Mouse (Mus musculus) adrenal gland, postnatal 14 days (tissue): ENCODE data around the gene Galr3. TPM values are rescaled to one million over a fixed set of nuclear protein-coding genes. Genes with fewer than 3 reads are reported as not detected.

Source experiments
- DNase-seq: peaks from one replicate; pipeline ENCODE4 v3.0.0; 2021; ENCODE audit warnings: mixed read lengths
- microRNA-seq, 2 experiments: library from miRNA; unstranded; fragments of <30 nt; microRNA quantifications; one replicate each; pipeline ENCODE4 v1.2.0; 2021
- total RNA-seq: library from RNA; stranded (reverse); gene quantifications from 2 replicates; pipeline ENCODE4 v1.2.3, GENCODE M21; 2021

Galr3 gene
- total RNA-seq, 1 experiment from 2014 or later = 0.78 TPM

- no peak for DNase-seq
These were observed 16.2 kb downstream of the Galr3 start for GRCm38 (mm10) chr15:79057850-79058249.

DNA sequence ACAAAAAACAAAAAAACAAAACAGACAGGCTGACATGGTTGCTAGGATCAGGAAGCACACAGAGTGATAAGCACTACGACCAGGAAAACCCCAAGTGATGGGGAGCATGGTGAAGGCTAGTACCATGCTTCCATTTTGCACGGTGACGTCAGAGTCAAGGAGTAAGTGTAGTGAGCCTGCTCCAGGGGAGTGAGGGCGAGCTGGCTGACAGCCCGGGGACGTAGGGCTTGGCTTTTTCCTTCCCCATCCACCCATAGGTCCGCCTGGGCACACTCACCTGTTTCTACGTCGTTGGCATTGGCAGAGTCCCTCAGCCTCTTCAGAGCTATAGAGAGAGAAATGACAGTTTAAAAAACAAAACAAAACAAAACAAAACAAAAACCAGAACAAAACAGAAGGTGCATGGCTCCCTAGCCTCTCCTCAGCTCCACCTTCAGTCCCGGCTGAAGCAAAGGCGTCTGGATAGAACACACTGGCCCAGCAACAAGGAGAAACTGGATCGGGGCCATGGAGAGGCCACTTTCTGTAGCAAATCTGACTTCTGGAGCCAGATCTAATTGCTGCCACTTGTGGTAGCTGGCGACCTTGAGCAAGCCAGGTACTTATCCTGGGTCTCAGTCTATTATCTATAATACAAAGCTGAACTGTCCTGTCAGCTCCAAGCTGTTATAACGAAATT, 19.3 kb downstream of the Galr3 start:
- DNase-seq = no peak

DNA sequence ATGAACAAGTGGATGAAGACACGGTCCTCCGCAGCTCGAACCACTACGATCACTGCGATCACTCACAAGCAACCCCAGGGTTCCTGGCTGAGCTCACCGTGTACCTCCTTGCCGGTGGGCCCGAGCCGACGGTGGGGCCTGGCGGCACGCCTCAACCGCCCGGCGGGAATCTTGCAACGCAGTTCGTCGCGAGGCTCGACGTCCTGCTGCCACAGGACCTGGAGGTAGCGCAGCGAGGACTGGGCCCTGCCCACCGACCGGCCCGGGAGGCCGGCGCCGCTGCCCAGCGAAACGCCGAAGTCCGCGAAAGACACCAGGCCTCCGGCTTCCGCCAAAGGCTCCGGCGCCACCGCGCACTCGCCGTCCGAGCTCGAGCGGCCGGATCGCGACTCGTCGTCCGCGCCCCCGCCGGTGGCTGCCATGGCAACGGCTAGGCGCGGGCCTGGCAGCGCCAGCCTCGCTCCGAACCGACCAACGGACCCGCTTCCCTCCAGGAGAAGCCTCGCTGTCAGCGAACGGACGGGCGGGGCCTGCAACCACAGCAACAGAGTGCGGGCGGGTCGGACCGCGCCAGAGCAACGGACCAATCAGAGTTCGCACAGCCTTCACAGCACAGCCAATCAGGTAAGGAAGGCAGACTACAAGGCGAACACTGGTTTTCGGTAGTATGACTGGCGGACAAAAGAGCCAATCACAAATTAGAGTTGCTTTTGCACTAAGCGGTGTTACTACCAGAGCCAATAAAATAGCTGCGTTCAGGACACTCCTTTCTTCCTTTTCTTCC, 20.9 kb downstream of the Galr3 start, which contains the start of gene Ankrd54:
Gene Ankrd54 (minus strand): TSS at position 518 of the 784 bp plus-strand sequence.
- peak; percentile 99 for DNase-seq

- DNase-seq = no peak
These were observed 21.6 kb downstream of the Galr3 start for GRCm38 (mm10) chr15:79063160-79063740.

GRCm38 (mm10) chr15:79065086-79065770, 23.5 kb downstream of the Galr3 start:
- DNase-seq = no peak

- no peak for DNase-seq
These were observed 24.6 kb downstream of the Galr3 start for GRCm38 (mm10) chr15:79066276-79066675.

DNA sequence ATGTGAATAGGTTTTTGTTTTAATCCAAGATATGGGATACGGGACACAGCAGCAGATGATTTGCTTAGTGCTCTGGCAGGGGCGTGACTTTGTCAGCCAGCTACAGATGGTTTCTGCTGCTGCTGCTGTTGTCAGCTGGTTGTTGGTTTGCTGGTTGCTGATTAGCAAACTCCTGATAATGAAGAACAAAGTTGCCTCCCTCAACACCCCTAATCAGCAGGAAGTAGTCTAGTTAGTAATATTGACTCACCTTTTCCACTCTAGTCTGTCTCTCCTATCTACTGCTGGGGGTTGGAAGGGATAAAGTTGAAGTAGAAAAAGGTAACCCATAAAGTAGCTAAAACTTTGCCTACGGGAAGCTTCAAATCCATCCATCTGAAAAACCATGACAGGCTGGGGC, 25.9 kb downstream of the Galr3 start:
- DNase-seq = no peak

GRCm38 (mm10) chr15:79068416-79068815, 26.7 kb downstream of the Galr3 start:
- no peak for DNase-seq

- peak; percentile 70 for DNase-seq
These were observed 29.7 kb downstream of the Galr3 start for GRCm38 (mm10) chr15:79071117-79072039.

DNA sequence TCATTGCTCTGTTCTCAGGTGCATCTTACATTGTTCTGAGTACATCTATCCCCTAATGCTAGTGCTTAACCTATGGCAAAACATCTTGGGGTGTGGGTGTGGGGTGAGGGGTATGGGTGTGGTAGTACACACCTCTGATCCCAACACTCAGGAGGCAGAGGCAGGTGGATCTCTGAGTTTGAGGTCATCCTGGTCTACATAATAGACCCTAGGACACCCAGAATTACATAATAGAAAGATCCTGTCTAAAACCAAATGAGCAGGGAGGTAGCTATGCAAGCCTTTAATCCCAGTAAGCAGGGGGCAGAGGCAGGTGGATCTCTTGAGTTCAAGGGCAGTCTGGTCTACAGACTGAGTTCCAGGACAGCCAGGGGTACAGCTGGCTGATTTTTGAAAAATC, 32.1 kb downstream of the Galr3 start:
- DNase-seq = no peak

GRCm38 (mm10) chr15:79074446-79074845, 32.8 kb downstream of the Galr3 start:
- no peak for DNase-seq

- peak; percentile 94 for DNase-seq
These were observed 33.3 kb downstream of the Galr3 start, which contains the start of gene Eif3l for GRCm38 (mm10) chr15:79074913-79075532. TSS of gene Eif3l (plus strand) at chr15:79075179.

- no peak for DNase-seq
These were observed 34.1 kb downstream of the Galr3 start for GRCm38 (mm10) chr15:79075658-79076365.

DNA sequence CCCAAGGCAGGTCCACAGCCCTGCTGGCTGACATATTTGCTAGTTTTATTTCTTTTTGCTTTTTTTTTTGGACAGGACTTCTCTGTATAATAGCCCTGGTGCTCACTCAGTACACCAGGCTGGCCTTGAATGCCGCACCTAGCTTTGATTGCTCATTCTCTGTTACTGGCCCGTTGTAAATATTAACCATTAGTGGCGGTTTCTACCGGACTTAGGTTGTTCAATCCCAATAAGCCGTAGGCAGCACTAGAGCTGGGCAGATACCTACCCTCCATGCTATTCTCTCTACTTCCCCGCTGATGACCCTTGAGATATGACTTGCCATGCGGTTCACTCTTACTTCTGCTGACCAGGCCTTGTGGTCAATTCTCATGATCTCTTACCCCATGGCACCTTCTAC, 37.9 kb downstream of the Galr3 start:
- no peak for DNase-seq

GRCm38 (mm10) chr15:79092284-79092683, 50.6 kb downstream of the Galr3 start:
- no peak for DNase-seq

Small RNAs within 50 kb of the gene (microRNA-seq; reads per million reads assigned to microRNA genes)
- 1.7 to 2.3 reads per million in 2 experiments for gene Mir6956

Other genes with a start within 250 kb of the Galr3 start
- gene Card10, start 238.8 kb upstream of the Galr3 start, total RNA-seq = 10.6 and 12.7 TPM in 2 replicates
- gene Cdc42ep1, start 199.3 kb upstream of the Galr3 start, total RNA-seq = 44.5 and 45.1 TPM in 2 replicates
- gene Lgals2, start 186.4 kb upstream of the Galr3 start, total RNA-seq = 0.85 TPM in 1 of 2 replicates, not detected in the other
- gene Gga1, start 164.7 kb upstream of the Galr3 start, total RNA-seq = 51.7 and 52.0 TPM in 2 replicates
- not detected in 2 replicates for gene Gm49510, start 142.2 kb upstream of the Galr3 start, total RNA-seq
- gene Sh3bp1, start 142.1 kb upstream of the Galr3 start, total RNA-seq = 6.6 and 15.2 TPM in 2 replicates
- 4.4 and 6.2 TPM in 2 replicates for gene Pdxp, start 128.0 kb upstream of the Galr3 start, total RNA-seq
- 554 and 561 TPM in 2 replicates for gene Lgals1, start 115.2 kb upstream of the Galr3 start, total RNA-seq
- gene Nol12, start 107.0 kb upstream of the Galr3 start, total RNA-seq = 37.0 and 44.4 TPM in 2 replicates
- 82.2 and 85.0 TPM in 2 replicates for gene Triobp, start 94.2 kb upstream of the Galr3 start, total RNA-seq
- gene H1f0, start 13.4 kb upstream of the Galr3 start, total RNA-seq = 162 and 178 TPM in 2 replicates
- gene Ankrd54, start 21.0 kb downstream of the Galr3 start, total RNA-seq = 23.3 and 24.1 TPM in 2 replicates
- gene Eif3l, start 33.3 kb downstream of the Galr3 start, total RNA-seq = 171 and 177 TPM in 2 replicates
- 34.3 and 41.0 TPM in 2 replicates for gene Micall1, start 67.0 kb downstream of the Galr3 start, total RNA-seq
- 110 and 127 TPM in 2 replicates for gene Polr2f, start 99.1 kb downstream of the Galr3 start, total RNA-seq
- gene 1700088E04Rik, start 99.4 kb downstream of the Galr3 start, total RNA-seq = 4.4 and 4.7 TPM in 2 replicates
- 2.3 and 3.3 TPM in 2 replicates for gene Sox10, start 123.4 kb downstream of the Galr3 start, total RNA-seq
- 18.6 and 22.9 TPM in 2 replicates for gene Pick1, start 187.3 kb downstream of the Galr3 start, total RNA-seq
- gene Gm49486, start 187.5 kb downstream of the Galr3 start, total RNA-seq = 0.22 TPM in 1 of 2 replicates, not detected in the other
- gene Slc16a8, start 212.9 kb downstream of the Galr3 start, total RNA-seq = not detected in 2 replicates
- 0.30 TPM in 1 of 2 replicates, not detected in the other for gene Baiap2l2, start 243.7 kb downstream of the Galr3 start, total RNA-seq